Mouse (Mus musculus) neural tube, embryonic 13.5 days (tissue): Measurements from ENCODE around the gene Cish. TPM values are rescaled to one million over a fixed set of nuclear protein-coding genes. Genes with fewer than 3 reads are reported as not detected.

Experiments
- ATAC-seq: fragments of 200-750 bp; cut with Nextera tagmentation; 2 replicates; pipeline ENCODE4 v1.8.0; 2017; ENCODE audit warnings: low read depth, mild to moderate bottlenecking, moderate TSS enrichment, moderate library complexity
- H3K27ac ChIP-seq: fragments of 300-500 bp; sonication (generic); replicated peaks from 2 replicates; pipeline ENCODE4 v1.5.1; 2015; ENCODE audit warnings: moderate library complexity, mild to moderate bottlenecking, inconsistent platforms
- H3K27me3 ChIP-seq: fragments of 300-500 bp; sonication (generic); 2 replicates; pipeline ENCODE4 v1.6.1; 2015; ENCODE audit warnings: mild to moderate bottlenecking, inconsistent platforms
- H3K36me3 ChIP-seq: fragments of 300-500 bp; sonication (generic); 2 replicates; pipeline ENCODE4 v1.6.1; 2015; ENCODE audit warnings: mild to moderate bottlenecking, inconsistent platforms
- H3K4me1 ChIP-seq: fragments of 300-500 bp; sonication (generic); replicated peaks from 2 replicates; pipeline ENCODE4 v1.6.1; 2015; ENCODE audit warnings: inconsistent platforms
- H3K4me2 ChIP-seq: fragments of 300-500 bp; sonication (generic); 2 replicates; pipeline ENCODE4 v1.6.1; 2015; ENCODE audit warnings: inconsistent platforms, mild to moderate bottlenecking, moderate library complexity
- H3K4me3 ChIP-seq: fragments of 300-500 bp; sonication (generic); 2 replicates; pipeline ENCODE4 v1.5.1; 2015; ENCODE audit warnings: mild to moderate bottlenecking, inconsistent platforms
- H3K9ac ChIP-seq: fragments of 300-500 bp; sonication (generic); 2 replicates; pipeline ENCODE4 v1.6.1; 2015; ENCODE audit warnings: moderate library complexity, mild to moderate bottlenecking, inconsistent platforms
- H3K9me3 ChIP-seq: fragments of 300-500 bp; sonication (generic); 2 replicates; pipeline ENCODE4 v1.6.1; 2016; ENCODE audit warnings: inconsistent platforms
- WGBS: fragments of 180-500 bp; shearing (Covaris S2); methylation state at CpG from one replicate; pipeline ENCODE4 v1.1.7; 2015; 5-methylcytosine and 5-hydroxymethylcytosine counted together
- polyA plus RNA-seq: library from polyadenylated mRNA; unstranded; fragments of >200 nt; fragmentation: Nextera tagmentation; extraction: Ambion mirVana; gene quantifications from 2 replicates; pipeline ENCODE4 v1.2.1, GENCODE M21; 2015

Cish gene
- polyA plus RNA-seq = 8.7 and 9.2 TPM in 2 replicates

DNA sequence AAGGTAGTCTGAATTCAATTTTAAA lies at the start of gene Cish:
Gene Cish, plus strand, starts transcription at position 11 of the 25 bp plus-strand sequence.
- peak within 1 kb of the TSS; percentile 77 for H3K4me3 ChIP-seq
- H3K9ac ChIP-seq = peak within 1 kb of the TSS; percentile 84
- ATAC-seq = no peak
- peaks cover 18% of the 10 kb centered on the region for H3K27me3 ChIP-seq
- peaks cover 7% of the 10 kb centered on the region for H3K36me3 ChIP-seq
- peak within 1 kb of the TSS; percentile 56 for H3K27ac ChIP-seq
- H3K4me2 ChIP-seq = peak within 1 kb of the TSS; percentile 91
- H3K4me1 ChIP-seq = peaks cover 28% of the 10 kb centered on the region
- H3K9me3 ChIP-seq = no peaks in the 10 kb centered on the region

DNA sequence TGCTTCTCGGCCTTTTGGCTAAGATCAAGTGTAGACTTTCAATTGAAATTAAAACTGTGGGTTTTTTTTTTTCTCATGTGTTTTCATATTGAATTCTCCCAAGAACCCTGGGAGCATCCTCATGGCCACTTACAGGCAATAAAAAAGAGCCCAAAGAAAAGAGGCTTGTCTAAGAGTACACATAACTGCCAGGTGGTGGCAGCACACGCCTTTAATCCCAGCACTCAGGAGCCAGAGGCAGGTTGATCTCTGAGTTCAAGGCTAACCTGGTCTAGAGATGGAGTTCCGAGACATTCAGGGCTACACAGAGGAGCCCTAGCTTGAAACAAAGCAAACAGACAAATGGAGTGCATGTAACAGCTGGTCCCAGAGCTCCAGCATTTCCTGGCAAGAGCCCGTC lies 49.7 kb upstream of the Cish start:
- WGBS = 67% methylated on average over 4 of the region's 4 CpGs

DNA sequence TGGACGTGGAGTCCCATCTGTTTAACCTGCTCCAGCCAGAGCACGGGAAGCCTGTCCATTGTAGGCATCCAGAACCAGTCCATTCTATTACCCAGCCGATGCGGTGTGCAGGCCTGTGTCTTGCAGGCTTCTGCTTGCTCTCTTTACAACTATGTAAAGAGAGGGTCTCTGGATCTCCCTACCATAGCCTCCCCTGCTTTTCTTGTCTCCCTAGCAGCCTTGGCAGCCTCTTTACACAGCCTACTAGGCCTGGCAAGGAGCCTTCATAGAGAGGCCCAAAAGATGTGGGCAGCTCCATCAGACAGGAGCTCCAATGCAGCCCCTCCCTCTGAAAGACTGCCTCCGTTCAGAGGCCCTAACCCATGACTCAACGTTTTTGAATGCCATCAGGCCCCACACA lies 46.7 kb upstream of the Cish start:
- H3K4me1 ChIP-seq = peaks cover 15% of the 10 kb centered on the region
- no peak overlapping the region for H3K4me2 ChIP-seq
- no peaks in the 10 kb centered on the region for H3K9me3 ChIP-seq
- 74% methylated on average over 6 of the region's 6 CpGs for WGBS
- H3K27me3 ChIP-seq = no peaks in the 10 kb centered on the region
- no peaks in the 10 kb centered on the region for H3K36me3 ChIP-seq
- no peak overlapping the region for H3K9ac ChIP-seq
- H3K27ac ChIP-seq = no peak overlapping the region
- no peak for ATAC-seq
- no peak overlapping the region for H3K4me3 ChIP-seq

More for the DNA sequence above, 49.7 kb upstream of the Cish start:
- ATAC-seq = no peak
- Histone ChIP-seq H3K36me3 (no peaks in the 10 kb centered on the region), H3K9ac (no peak overlapping the region), H3K4me2 (no peak overlapping the region), H3K27me3 (no peaks in the 10 kb centered on the region), H3K27ac (no peak overlapping the region), H3K4me1 (no peaks in the 10 kb centered on the region), H3K9me3 (no peaks in the 10 kb centered on the region), H3K4me3 (no peak overlapping the region)

DNA sequence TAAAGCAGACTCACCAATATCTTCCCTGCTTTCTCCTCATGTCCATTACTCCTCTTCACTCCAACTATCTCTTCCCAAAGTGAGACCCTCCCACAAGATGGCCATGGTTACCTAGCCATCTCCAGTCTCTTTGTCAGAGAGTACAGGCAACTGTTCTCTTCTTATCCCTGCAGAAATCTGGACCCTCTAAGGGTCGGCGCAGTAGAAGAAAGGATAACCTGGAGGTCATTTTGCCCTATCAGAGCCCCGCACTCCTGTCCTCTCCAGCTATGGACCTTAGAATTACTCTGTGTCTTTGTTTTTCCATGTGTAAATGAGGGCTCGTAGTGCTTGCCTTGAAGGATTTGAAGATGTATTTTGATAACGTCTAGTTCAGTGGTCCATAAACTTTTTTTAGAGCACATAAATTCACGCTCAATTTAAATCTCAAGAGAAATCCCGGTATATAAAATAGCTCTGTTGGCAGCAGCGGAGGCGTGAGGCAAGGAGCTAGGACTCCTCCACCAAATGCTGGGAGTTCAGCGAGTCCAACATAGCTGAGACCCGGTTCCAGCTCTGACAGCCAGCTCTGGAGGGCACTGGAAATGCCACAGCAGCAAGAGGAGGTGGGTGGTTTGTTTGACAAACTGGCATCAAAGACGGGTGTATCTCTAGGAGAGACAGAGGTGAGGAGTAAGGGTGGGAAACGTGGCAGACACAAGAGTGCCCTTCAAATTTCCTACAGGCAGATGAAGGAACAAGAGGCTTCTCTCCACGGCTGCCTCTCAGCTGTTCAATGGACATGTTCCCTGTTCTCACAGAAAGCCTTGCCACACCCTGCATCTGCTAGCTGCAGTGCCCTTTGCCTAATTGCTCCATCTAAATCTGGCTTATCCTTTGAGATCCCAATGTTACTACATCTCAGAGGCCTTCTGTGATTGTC lies 45.1 kb upstream of the Cish start:
- H3K27me3 ChIP-seq = no peaks in the 10 kb centered on the region
- H3K27ac ChIP-seq = no peak overlapping the region
- no peaks in the 10 kb centered on the region for H3K36me3 ChIP-seq
- ATAC-seq = no peak
- no peak overlapping the region for H3K4me3 ChIP-seq
- H3K4me1 ChIP-seq = peaks cover 30% of the 10 kb centered on the region
- H3K4me2 ChIP-seq = no peak overlapping the region
- H3K9me3 ChIP-seq = no peaks in the 10 kb centered on the region
- H3K9ac ChIP-seq = no peak overlapping the region
- 78% methylated on average over 14 of the region's 14 CpGs for WGBS

DNA sequence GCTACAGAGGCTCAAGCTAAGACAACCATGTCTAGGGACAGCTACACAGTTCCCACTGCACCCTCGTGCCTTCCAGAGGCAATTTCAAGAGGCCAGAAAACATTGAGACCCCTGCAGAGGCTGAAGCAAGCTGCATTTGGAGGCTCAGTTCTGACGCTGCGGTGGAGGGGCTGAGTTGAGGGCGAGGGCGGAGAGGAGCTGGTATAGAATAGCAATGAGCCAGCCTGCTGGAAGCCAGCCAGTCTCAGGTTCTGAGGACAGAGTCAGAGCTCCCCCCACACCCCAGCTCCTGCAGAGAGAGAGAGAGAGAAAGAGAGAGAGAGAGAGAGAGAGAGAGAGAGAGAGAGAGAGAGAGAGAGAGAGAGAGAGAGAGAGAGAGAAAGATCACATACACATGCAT lies 43.7 kb upstream of the Cish start:
- H3K9me3 ChIP-seq = no peaks in the 10 kb centered on the region
- 11% methylated on average over 5 of the region's 5 CpGs for WGBS
- no peak overlapping the region for H3K9ac ChIP-seq
- no peak overlapping the region for H3K4me3 ChIP-seq
- H3K36me3 ChIP-seq = no peaks in the 10 kb centered on the region
- ATAC-seq = peak; percentile 82
- peaks cover 36% of the 10 kb centered on the region for H3K4me1 ChIP-seq
- H3K4me2 ChIP-seq = no peak overlapping the region
- no peaks in the 10 kb centered on the region for H3K27me3 ChIP-seq
- H3K27ac ChIP-seq = peak overlapping the region; percentile 74

DNA sequence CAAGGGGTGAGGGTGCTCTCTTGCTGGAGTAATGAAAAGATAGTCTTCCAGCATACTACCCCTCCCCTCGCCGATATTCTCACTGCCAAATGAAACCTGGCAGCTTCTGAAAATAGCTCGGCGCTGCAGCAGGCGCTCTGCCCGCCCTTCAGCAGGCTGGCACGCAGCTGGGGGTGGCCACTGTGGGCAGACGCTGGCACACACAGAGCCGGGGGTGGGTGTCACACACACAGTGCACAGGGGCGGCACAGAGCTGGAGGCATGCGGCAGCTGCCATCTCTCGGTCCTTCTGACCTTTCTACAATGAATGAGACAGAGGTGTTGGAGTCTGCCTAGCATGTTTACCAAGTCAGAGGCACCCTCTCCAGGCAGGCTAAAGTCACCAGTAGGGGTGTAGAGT lies 41.4 kb upstream of the Cish start:
- no peak overlapping the region for H3K9ac ChIP-seq
- 57% methylated on average over 12 of the region's 12 CpGs for WGBS
- H3K4me3 ChIP-seq = no peak overlapping the region
- H3K4me1 ChIP-seq = peaks cover 36% of the 10 kb centered on the region
- H3K27ac ChIP-seq = no peak overlapping the region
- no peak overlapping the region for H3K4me2 ChIP-seq
- H3K9me3 ChIP-seq = no peaks in the 10 kb centered on the region
- H3K27me3 ChIP-seq = no peaks in the 10 kb centered on the region
- H3K36me3 ChIP-seq = no peaks in the 10 kb centered on the region
- ATAC-seq = peak; percentile 64; the same call in 1 of the 2 replicates

DNA sequence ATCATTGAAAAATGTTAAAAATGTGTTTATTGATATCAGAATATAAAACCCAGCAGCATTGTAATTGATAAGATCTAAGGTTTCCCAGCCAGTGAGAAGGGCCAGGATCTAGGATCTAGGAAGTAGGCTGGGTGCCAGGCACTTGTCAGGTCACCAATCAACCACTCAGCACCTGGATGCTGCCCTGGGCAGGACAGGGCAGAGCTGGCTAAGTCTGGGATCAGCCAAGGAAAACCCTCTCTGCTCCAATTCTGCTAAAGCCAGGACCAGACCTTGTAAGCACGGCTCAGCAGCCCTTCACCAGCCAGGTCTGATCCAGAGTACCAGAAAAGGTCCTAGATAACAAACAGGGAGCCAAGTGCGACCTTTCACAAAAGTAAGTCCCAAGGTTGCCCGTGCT lies 40.9 kb upstream of the Cish start:
- Histone ChIP-seq H3K4me2 (no peak overlapping the region), H3K9ac (no peak overlapping the region), H3K27me3 (no peaks in the 10 kb centered on the region), H3K4me3 (no peak overlapping the region), H3K36me3 (no peaks in the 10 kb centered on the region), H3K4me1 (peaks cover 36% of the 10 kb centered on the region), H3K9me3 (no peaks in the 10 kb centered on the region), H3K27ac (no peak overlapping the region)
- ATAC-seq = 0 out of 2 replicates have a peak, but pooled peaks have one; percentile 36
- 91% methylated on average over 3 of the region's 3 CpGs for WGBS

DNA sequence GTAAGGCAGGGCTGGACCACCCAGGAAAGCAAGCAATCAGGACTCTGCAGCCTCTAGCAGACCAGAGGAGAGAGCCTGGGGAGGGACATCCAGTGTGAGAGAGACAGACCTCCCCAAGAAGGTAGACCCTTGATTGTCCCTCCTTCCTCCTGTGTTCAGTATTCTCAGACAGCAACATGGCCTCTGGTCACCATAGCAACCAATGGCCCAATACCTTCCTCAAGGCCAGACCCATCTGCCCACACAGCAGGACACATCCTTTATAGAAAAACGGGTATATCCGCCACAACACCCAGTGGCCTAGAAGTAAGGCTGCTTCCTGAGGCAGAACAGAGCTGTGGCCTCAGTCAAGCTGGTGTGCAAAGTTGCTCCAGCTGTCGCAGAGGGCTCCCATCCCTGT lies 40.2 kb upstream of the Cish start:
- no peaks in the 10 kb centered on the region for H3K27me3 ChIP-seq
- no peak overlapping the region for H3K4me3 ChIP-seq
- H3K27ac ChIP-seq = 0 out of 2 replicates have a peak overlapping the region, but pooled peaks have one; percentile 33
- peak; percentile 40 for ATAC-seq
- H3K36me3 ChIP-seq = no peaks in the 10 kb centered on the region
- H3K9me3 ChIP-seq = no peaks in the 10 kb centered on the region
- H3K4me2 ChIP-seq = no peak overlapping the region
- peaks cover 36% of the 10 kb centered on the region for H3K4me1 ChIP-seq
- WGBS = 23% methylated on average over 3 of the region's 3 CpGs
- H3K9ac ChIP-seq = 0 out of 2 replicates have a peak overlapping the region, but pooled peaks have one; percentile 13

DNA sequence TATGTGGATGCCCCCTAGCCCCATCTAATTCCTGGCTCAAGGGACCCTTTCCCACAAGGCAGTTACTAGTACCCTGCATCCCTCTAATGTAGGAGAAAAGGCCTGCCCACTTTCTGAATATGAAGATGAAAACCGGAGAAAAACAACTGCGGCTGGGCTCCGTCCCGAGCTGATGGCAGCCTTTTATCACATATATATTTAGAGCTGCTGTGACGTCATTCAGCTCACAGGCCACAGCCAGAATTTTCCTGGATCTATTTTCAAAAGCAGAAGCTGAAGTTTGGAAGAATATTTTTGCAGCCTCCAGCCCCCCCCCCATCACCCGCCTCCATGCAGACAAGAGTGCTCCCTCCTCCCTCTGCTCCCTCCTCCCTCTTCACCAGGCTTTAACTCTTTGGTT lies 36.3 kb upstream of the Cish start:
- Histone ChIP-seq H3K36me3 (no peaks in the 10 kb centered on the region), H3K4me2 (no peak overlapping the region), H3K4me3 (no peak overlapping the region), H3K9ac (no peak overlapping the region), H3K4me1 (peaks cover 16% of the 10 kb centered on the region), H3K27ac (no peak overlapping the region), H3K9me3 (no peaks in the 10 kb centered on the region), H3K27me3 (no peaks in the 10 kb centered on the region)
- ATAC-seq = no peak
- WGBS = 70% methylated on average over 6 of the region's 6 CpGs

DNA sequence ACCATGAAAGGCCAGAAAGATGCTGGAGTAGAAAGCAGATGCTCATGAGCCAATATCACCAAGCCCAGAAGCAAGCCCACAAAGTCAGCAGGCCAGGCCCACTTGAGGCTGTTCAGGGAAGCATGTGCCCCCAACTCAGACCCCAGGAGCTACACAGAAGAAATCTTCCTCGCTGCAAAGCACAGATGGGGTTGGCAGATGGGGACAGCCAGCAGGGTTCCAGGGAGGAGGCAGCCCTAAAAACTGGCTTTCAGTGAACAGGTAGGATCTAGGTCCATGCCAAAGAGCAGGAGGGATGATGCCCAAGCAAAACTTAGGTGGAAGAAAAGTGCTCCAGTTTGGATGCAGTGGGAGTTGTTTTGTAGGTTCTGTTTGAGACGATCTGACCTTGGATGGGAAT lies 35.4 kb upstream of the Cish start:
- no peaks in the 10 kb centered on the region for H3K9me3 ChIP-seq
- H3K4me1 ChIP-seq = peaks cover 8% of the 10 kb centered on the region
- H3K4me3 ChIP-seq = no peak overlapping the region
- H3K36me3 ChIP-seq = no peaks in the 10 kb centered on the region
- H3K27ac ChIP-seq = no peak overlapping the region
- no peaks in the 10 kb centered on the region for H3K27me3 ChIP-seq
- 61% methylated on average over 2 of the region's 2 CpGs for WGBS
- no peak for ATAC-seq
- H3K9ac ChIP-seq = no peak overlapping the region
- H3K4me2 ChIP-seq = no peak overlapping the region

DNA sequence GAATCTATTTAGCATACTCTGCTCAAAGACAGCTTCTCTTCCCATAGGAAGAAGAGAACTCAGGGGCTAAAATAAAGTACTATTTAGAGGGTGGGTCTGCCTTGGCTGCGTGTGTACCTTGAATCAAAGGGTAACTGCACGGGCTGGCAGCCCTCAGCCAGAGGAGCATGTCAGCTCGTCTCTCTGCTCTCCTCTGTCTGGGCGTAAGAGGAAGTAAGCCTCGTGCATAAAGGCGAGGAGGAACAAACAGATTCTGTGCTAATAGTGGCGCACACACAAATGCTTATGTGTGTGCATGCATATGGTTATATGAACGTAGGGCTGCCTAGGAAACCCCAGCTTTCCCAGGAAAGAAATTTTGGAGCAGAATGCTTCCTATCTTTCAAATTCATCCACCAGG lies 35.0 kb upstream of the Cish start:
- 73% methylated on average over 8 of the region's 8 CpGs for WGBS
- no peak overlapping the region for H3K9ac ChIP-seq
- no peak overlapping the region for H3K4me2 ChIP-seq

DNA sequence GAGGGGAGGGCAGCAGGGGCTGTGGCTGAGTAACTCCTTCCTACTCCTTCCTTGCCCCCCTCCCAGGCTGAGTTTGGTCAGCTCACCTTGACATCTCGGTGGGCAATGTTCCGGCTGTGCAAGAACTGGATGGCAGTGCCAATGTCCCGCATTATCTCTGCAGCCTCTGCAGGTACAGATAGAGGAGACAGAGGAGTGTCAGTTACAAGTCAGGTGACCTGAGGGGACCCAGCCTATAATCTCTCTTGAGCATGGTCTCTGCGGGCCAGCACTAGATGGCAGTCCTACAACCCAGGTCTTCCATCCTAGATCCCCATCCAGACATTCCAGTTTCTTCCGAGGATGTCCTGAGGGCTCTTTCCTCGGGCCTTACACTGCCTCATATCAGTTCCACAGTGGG lies 34.0 kb upstream of the Cish start:
- Histone ChIP-seq H3K27ac (no peak overlapping the region), H3K36me3 (no peaks in the 10 kb centered on the region), H3K27me3 (no peaks in the 10 kb centered on the region), H3K4me1 (no peaks in the 10 kb centered on the region), H3K4me2 (no peak overlapping the region), H3K4me3 (no peak overlapping the region), H3K9me3 (no peaks in the 10 kb centered on the region), H3K9ac (no peak overlapping the region)
- ATAC-seq = no peak
- WGBS = 80% methylated on average over 6 of the region's 6 CpGs

More for the DNA sequence above, 35.0 kb upstream of the Cish start:
- Histone ChIP-seq H3K4me3 (no peak overlapping the region), H3K36me3 (no peaks in the 10 kb centered on the region), H3K27me3 (no peaks in the 10 kb centered on the region), H3K9me3 (no peaks in the 10 kb centered on the region), H3K4me1 (peaks cover 4% of the 10 kb centered on the region), H3K27ac (no peak overlapping the region)
- ATAC-seq = no peak

DNA sequence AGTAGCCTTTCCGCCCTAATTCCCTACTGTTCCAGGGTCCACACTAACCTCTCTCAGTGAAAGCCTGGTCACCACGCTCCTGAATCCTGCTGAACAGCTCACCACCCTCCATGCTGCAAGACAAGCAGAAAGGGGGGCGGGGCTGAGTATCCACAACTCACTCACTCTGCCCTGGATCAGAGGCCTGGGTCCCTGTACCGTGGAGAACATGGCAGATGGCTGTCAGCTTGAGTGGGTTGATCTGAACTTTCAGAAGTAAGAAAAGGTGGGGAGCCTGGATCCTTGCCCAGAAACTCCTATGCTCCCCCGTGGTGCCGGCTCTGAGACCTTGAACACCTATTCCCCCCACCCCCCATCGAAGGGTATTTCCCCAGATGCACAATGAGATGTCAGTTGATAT lies 33.5 kb upstream of the Cish start:
- H3K4me2 ChIP-seq = no peak overlapping the region
- no peaks in the 10 kb centered on the region for H3K4me1 ChIP-seq
- ATAC-seq = no peak
- 78% methylated on average over 7 of the region's 7 CpGs for WGBS
- H3K27me3 ChIP-seq = no peaks in the 10 kb centered on the region
- H3K9ac ChIP-seq = no peak overlapping the region
- H3K27ac ChIP-seq = no peak overlapping the region
- H3K9me3 ChIP-seq = no peaks in the 10 kb centered on the region
- H3K4me3 ChIP-seq = no peak overlapping the region
- no peaks in the 10 kb centered on the region for H3K36me3 ChIP-seq
